In the genomic region with DNA sequence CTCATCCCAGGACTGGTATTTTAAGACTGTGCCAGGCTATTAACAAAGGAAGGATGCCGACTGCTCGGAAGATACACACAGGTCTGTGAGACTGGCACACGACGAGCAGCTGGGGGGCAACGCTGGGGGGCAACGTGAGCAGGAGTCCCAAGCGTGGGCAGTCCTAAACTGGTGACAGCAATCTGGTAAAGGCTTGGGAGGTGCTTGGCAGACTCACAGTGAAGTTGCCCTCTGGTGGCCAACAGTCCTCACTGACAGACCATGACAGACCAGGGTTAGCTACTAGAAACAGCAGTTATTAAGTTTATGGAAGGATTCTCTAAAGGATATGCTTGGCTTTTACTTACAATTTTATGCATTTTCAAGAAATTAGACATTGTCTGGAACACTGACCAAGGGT, we compare ENCODE assay signal across 8 mouse cellular contexts. TPM values are rescaled to one million over a fixed set of nuclear protein-coding genes. Genes with fewer than 3 reads are reported as not detected.
DNase-seq lines count a peak whose midpoint lies in the region; ATAC-seq lines count a peak whose summit lies in the region.

No protein-coding gene starts in this region.

- H3K9me3 ChIP-seq in forebrain, embryonic 14.5 days (replicated peaks; ENCODE audit: control insufficient read depth, low read length) = no peaks in the 10 kb centered on the region
- H3K9me3 ChIP-seq in hindbrain, embryonic 13.5 days = no peaks in the 10 kb centered on the region

- H3K36me3 ChIP-seq in forebrain, embryonic 14.5 days (ENCODE audit: control insufficient read depth, insufficient read depth, low read length) = peaks cover 30% of the 10 kb centered on the region
- H3K36me3 ChIP-seq in hindbrain, embryonic 13.5 days = peaks cover 44% of the 10 kb centered on the region

- H3K27me3 ChIP-seq in forebrain, embryonic 14.5 days (replicated peaks; ENCODE audit: control insufficient read depth, insufficient read depth, low read length) = no peaks in the 10 kb centered on the region
- no peaks in the 10 kb centered on the region for H3K27me3 ChIP-seq in hindbrain, embryonic 13.5 days

- H3K9ac ChIP-seq in forebrain, embryonic 14.5 days (ENCODE audit: low read length) = no peak overlapping the region
- no peak overlapping the region for H3K9ac ChIP-seq in hindbrain, embryonic 13.5 days

- WGBS in forebrain, embryonic 14.5 days = 42% methylated on average over 7 of the region's 7 CpGs
- 43% methylated on average over 7 of the region's 7 CpGs for WGBS in hindbrain, embryonic 13.5 days

- peaks cover 4% of the 10 kb centered on the region; the same call in 1 of the 2 replicates for H3K4me1 ChIP-seq in forebrain, embryonic 14.5 days (ENCODE audit: control insufficient read depth, insufficient read depth, low read length)
- no peaks in the 10 kb centered on the region for H3K4me1 ChIP-seq in hindbrain, embryonic 13.5 days (replicated peaks)

- ATAC-seq in forebrain, embryonic 14.5 days = peak; percentile 75
- ATAC-seq in hindbrain, embryonic 13.5 days (ENCODE audit: low FRiP score) = peak; percentile 81
- peak; percentile 89 for ATAC-seq in megakaryocyte progenitor cell, adult 5-6 weeks (replicated peaks; ENCODE audit: poor library complexity)

- H3K4me2 ChIP-seq in forebrain, embryonic 14.5 days (ENCODE audit: low read length) = no peak overlapping the region
- no peak overlapping the region for H3K4me2 ChIP-seq in hindbrain, embryonic 13.5 days

- H3K27ac ChIP-seq in forebrain, embryonic 14.5 days (ENCODE audit: low read depth, low read length) = no peak overlapping the region
- H3K27ac ChIP-seq in hindbrain, embryonic 13.5 days = no peak overlapping the region

- no peak overlapping the region for H3K4me3 ChIP-seq in forebrain, embryonic 14.5 days (ENCODE audit: low read depth, low read length)
- H3K4me3 ChIP-seq in hindbrain, embryonic 13.5 days = no peak overlapping the region

- peak; percentile 67 for DNase-seq in layer of hippocampus, adult 11-12 months (ENCODE audit: low spot score)
- DNase-seq in layer of hippocampus, adult 9-10 months (ENCODE audit: low spot score) = no peak
- peak; percentile 44 for DNase-seq in cerebellum, adult 11 months
- DNase-seq in forebrain, embryonic 14.5 days (ENCODE audit: low spot score) = peak; percentile 71
- DNase-seq in layer of hippocampus, postnatal 36 days = peak; percentile 31 to 50
- DNase-seq in right cerebral cortex, postnatal 10 days (ENCODE audit: low spot score in 2 of 2) = peak; percentile 73 to 78

RNA-seq across cellular contexts. Expression of a gene that starts 31.8 kb away (rescaled TPM):
- polyA plus RNA-seq in forebrain, embryonic 14.5 days (2014; fragmentation: Nextera tagmentation; extraction: Ambion mirVana) = 15.8 and 18.1 TPM in 2 replicates
- polyA plus RNA-seq in hindbrain, embryonic 13.5 days (2015; fragmentation: Nextera tagmentation; extraction: Ambion mirVana) = 18.1 and 19.8 TPM in 2 replicates
- 10 to 100 TPM; 57.9 to 63.5 TPM for total RNA-seq in layer of hippocampus, postnatal 36 days (2021)
- total RNA-seq in megakaryocyte progenitor cell, adult 5-6 weeks (2015) = 20.8 and 31.7 TPM in 2 replicates
- total RNA-seq in megakaryocyte progenitor cell, adult 5-6 weeks (2017) = 11.7 and 12.2 TPM in 2 replicates

RNA-seq across cellular contexts. Expression of a gene that starts 45.4 kb away (rescaled TPM):
- 0.67 and 0.99 TPM in 2 replicates for polyA plus RNA-seq in forebrain, embryonic 14.5 days (2014; fragmentation: Nextera tagmentation; extraction: Ambion mirVana)
- polyA plus RNA-seq in hindbrain, embryonic 13.5 days (2015; fragmentation: Nextera tagmentation; extraction: Ambion mirVana) = 1.3 and 1.4 TPM in 2 replicates
- total RNA-seq in layer of hippocampus, postnatal 36 days (2021) = 10 to 100 TPM; 15.5 to 17.3 TPM
- 0.07 and 0.27 TPM in 2 replicates for total RNA-seq in megakaryocyte progenitor cell, adult 5-6 weeks (2015)
- total RNA-seq in megakaryocyte progenitor cell, adult 5-6 weeks (2017) = 0.29 and 0.68 TPM in 2 replicates

RNA-seq across cellular contexts. Expression of a gene that starts 50.9 kb away (rescaled TPM):
- polyA plus RNA-seq in forebrain, embryonic 14.5 days (2014; fragmentation: Nextera tagmentation; extraction: Ambion mirVana) = 7.5 and 8.0 TPM in 2 replicates
- 8.7 and 9.8 TPM in 2 replicates for polyA plus RNA-seq in hindbrain, embryonic 13.5 days (2015; fragmentation: Nextera tagmentation; extraction: Ambion mirVana)
- 10 to 100 TPM; 60.9 to 64.0 TPM for total RNA-seq in layer of hippocampus, postnatal 36 days (2021)
- total RNA-seq in megakaryocyte progenitor cell, adult 5-6 weeks (2015) = 1.2 and 2.3 TPM in 2 replicates
- 1.6 and 2.4 TPM in 2 replicates for total RNA-seq in megakaryocyte progenitor cell, adult 5-6 weeks (2017)

Comparison
In these comparisons a context has a peak if more than half of its experiments do, and no peak if none do; other contexts are left out.
1. RNA of a gene that starts 45.4 kb away (total RNA-seq): 15.5 to 17.3 TPM in layer of hippocampus, postnatal 36 days; 0.07 to 0.68 TPM in megakaryocyte progenitor cell, adult 5-6 weeks; every median in the first group is over 4 times any median in the second.
2. RNA of a gene that starts 50.9 kb away (total RNA-seq): 60.9 to 64.0 TPM in layer of hippocampus, postnatal 36 days; 1.2 to 2.4 TPM in megakaryocyte progenitor cell, adult 5-6 weeks; every median in the first group is over 10 times any median in the second.
3. Peak in every context shown above with its lines, with median percentiles within 50 percentile points of each other: ATAC-seq.